Mouse (Mus musculus): Measurements from ENCODE around the gene Eif1ad. TPM values are rescaled to one million over a fixed set of nuclear protein-coding genes. Genes with fewer than 3 reads are reported as not detected.
A peak's percentile ranks its signal among the peaks of the same experiment; 100 is the strongest.

The Eif1ad gene
- total and polyA plus RNA-seq, 2 experiments from 2014 or later, result 37.5 to 37.9 TPM

DNA sequence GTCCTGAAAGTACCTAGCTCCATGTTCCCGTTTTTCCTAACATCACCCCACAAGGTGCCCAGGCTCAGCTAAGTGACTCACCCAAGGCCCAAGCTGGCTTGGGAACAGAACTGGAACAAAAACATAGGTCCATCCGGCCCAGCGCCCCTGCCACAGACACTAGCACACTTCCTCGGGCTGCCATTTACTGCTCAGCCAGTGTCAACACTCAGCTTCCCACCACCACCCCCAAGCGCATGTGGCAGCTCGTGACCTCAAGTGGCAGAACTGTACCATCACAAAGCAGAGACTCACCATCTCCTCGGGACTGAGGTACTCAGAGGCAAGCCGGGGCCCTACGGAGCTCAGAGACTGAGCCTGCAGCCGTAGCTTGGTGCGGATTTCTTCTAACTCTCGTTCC lies 16.8 kb downstream of the Eif1ad start:
- H3K9me3 ChIP-seq (replicated peaks; ENCODE audit: control insufficient read depth, low read length), result no peaks in the 10 kb centered on the region
- peaks cover 10% of the 10 kb centered on the region for H3K4me1 ChIP-seq (ENCODE audit: control insufficient read depth, insufficient read depth)
- H3K27me3 ChIP-seq (ENCODE audit: control insufficient read depth, insufficient read depth, low read length), result no peaks in the 10 kb centered on the region
- H3K36me3 ChIP-seq (replicated peaks; ENCODE audit: control insufficient read depth, insufficient read depth, low read length), result peaks cover 74% of the 10 kb centered on the region
- WGBS, result 90% methylated on average over 12 of the region's 12 CpGs
- DNase-seq (ENCODE audit: low spot score) (no peak), ATAC-seq (ENCODE audit: insufficient read depth, low read depth) (no peak)
- no peak overlapping the region for H3K4me3 ChIP-seq (ENCODE audit: low read depth, low read length)
- no peak for TF ChIP-seq CTCF (IDR thresholded peaks at IDR 0.05; ENCODE audit: low read depth)
- TF ChIP-seq EP300 (IDR thresholded peaks at IDR 0.05; ENCODE audit: low read depth), result no peak
- H3K4me2 ChIP-seq (ENCODE audit: low read depth, low read length), result no peak overlapping the region
- H3K9ac ChIP-seq (replicated peaks; ENCODE audit: low read depth, low read length), result no peak overlapping the region
- no peak overlapping the region for H3K27ac ChIP-seq (ENCODE audit: low read depth)

- Histone ChIP-seq H3K36me3 (replicated peaks; ENCODE audit: control insufficient read depth, insufficient read depth, low read length) (peaks cover 60% of the 10 kb centered on the region), H3K4me1 (ENCODE audit: control insufficient read depth, insufficient read depth) (peaks cover 19% of the 10 kb centered on the region), H3K27ac (ENCODE audit: low read depth) (no peak overlapping the region), H3K9me3 (replicated peaks; ENCODE audit: control insufficient read depth, low read length) (no peaks in the 10 kb centered on the region), H3K9ac (replicated peaks; ENCODE audit: low read depth, low read length) (no peak overlapping the region), H3K27me3 (ENCODE audit: control insufficient read depth, insufficient read depth, low read length) (no peaks in the 10 kb centered on the region), H3K4me3 (ENCODE audit: low read depth, low read length) (no peak overlapping the region), H3K4me2 (ENCODE audit: low read depth, low read length) (no peak overlapping the region)
- WGBS, result 89% methylated on average over 8 of the region's 8 CpGs
- DNase-seq (ENCODE audit: low spot score), result no peak
- ATAC-seq (ENCODE audit: insufficient read depth, low read depth), result no peak
- TF ChIP-seq CTCF (IDR thresholded peaks at IDR 0.05; ENCODE audit: low read depth) (no peak), EP300 (IDR thresholded peaks at IDR 0.05; ENCODE audit: low read depth) (no peak)
Measured at GRCm38 (mm10) chr19:5384715-5385114, 18.2 kb downstream of the Eif1ad start.

DNA sequence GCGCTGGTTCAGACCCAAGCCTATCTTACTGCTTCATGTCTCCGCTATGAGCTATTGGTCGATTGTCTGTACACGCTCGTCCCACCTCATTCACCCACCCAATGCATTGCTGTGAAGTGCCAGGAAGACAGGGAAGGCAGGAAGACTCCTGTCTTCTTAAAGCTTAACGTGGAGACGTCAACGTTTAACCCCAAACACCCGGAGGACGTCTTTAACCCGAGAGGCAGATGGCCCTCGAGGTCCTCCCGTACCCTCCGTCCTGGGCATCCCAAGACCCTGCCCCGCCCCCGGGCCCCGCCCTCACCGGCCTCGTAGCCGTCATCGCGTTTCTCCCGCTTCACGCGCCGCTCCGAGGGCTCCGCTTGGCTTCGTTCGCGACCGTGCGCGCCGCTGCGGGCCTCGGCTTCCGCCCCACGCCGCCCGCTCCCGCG lies 21.5 kb downstream of the Eif1ad start:
- peaks cover 27% of the 10 kb centered on the region for H3K36me3 ChIP-seq (replicated peaks; ENCODE audit: control insufficient read depth, insufficient read depth, low read length)
- no peak for DNase-seq (ENCODE audit: low spot score)

DNA sequence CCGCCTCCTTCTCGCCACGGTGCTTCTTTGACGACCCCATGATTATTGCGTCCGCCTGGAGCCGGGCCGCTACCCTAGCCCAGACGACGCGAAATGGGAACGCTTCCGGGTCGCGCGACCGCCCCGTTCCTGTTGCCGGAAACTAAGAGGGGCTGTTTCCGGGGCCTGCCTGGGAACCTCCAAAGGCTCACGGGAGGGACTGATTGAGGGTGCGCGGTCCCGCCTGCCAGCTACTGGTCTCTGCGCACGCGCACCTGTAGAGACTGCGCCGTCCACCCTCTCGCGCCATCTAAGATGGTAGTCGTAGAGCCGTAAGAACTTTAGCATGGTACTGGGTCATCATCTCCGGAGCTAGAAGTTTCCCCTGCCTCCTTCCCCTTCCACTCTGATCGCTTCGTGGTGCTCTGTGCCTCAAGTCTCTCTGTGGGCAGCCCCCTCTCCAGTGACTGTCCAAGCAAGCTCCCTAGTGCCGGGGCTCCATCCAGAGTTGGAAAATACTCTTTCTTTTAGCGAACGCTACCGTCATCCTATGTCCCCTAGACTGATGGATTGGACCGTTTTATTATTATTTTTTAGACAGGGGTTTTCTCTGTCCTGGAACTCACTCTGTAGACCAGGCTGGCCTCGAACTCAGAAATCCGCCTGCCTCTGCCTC lies 22.2 kb downstream of the Eif1ad start, which contains the start of gene Sart1:
Gene Sart1 (minus strand): TSS at position 116 of the 655 bp plus-strand sequence.
- TF ChIP-seq CTCF (IDR thresholded peaks at IDR 0.05; ENCODE audit: low read depth) (no peak), EP300 (IDR thresholded peaks at IDR 0.05; ENCODE audit: low read depth) (no peak; the same call in 1 of the 2 replicates)
- Histone ChIP-seq H3K36me3 (replicated peaks; ENCODE audit: control insufficient read depth, insufficient read depth, low read length) (peaks cover 20% of the 10 kb centered on the region), H3K9me3 (replicated peaks; ENCODE audit: control insufficient read depth, low read length) (no peaks in the 10 kb centered on the region), H3K4me2 (ENCODE audit: low read depth, low read length) (peak within 1 kb of the TSS; percentile 85), H3K4me3 (ENCODE audit: low read depth, low read length) (peak within 1 kb of the TSS; percentile 93), H3K27ac (ENCODE audit: low read depth) (peak within 1 kb of the TSS; percentile 88), H3K4me1 (ENCODE audit: control insufficient read depth, insufficient read depth) (peaks cover 25% of the 10 kb centered on the region), H3K9ac (replicated peaks; ENCODE audit: low read depth, low read length) (peak within 1 kb of the TSS; percentile 91), H3K27me3 (ENCODE audit: control insufficient read depth, insufficient read depth, low read length) (no peaks in the 10 kb centered on the region)
- 1% methylated on average over 41 of the region's 43 CpGs for WGBS
- peak; percentile 95 for ATAC-seq (ENCODE audit: insufficient read depth, low read depth)
- peak; percentile 99 for DNase-seq (ENCODE audit: low spot score)

More for the DNA sequence above, 21.5 kb downstream of the Eif1ad start:
- Histone ChIP-seq H3K4me2 (ENCODE audit: low read depth, low read length) (peak overlapping the region; percentile 85), H3K4me3 (ENCODE audit: low read depth, low read length) (peak overlapping the region; percentile 93), H3K9ac (replicated peaks; ENCODE audit: low read depth, low read length) (peak overlapping the region; percentile 91), H3K27me3 (ENCODE audit: control insufficient read depth, insufficient read depth, low read length) (no peaks in the 10 kb centered on the region), H3K9me3 (replicated peaks; ENCODE audit: control insufficient read depth, low read length) (no peaks in the 10 kb centered on the region), H3K4me1 (ENCODE audit: control insufficient read depth, insufficient read depth) (peaks cover 25% of the 10 kb centered on the region), H3K27ac (ENCODE audit: low read depth) (peak overlapping the region; percentile 88)
- under 1% methylated on average over 34 of the region's 43 CpGs for WGBS
- no peak for TF ChIP-seq CTCF (IDR thresholded peaks at IDR 0.05; ENCODE audit: low read depth)
- no peak for TF ChIP-seq EP300 (IDR thresholded peaks at IDR 0.05; ENCODE audit: low read depth)
- peak; percentile 37 for ATAC-seq (ENCODE audit: insufficient read depth, low read depth)

DNA sequence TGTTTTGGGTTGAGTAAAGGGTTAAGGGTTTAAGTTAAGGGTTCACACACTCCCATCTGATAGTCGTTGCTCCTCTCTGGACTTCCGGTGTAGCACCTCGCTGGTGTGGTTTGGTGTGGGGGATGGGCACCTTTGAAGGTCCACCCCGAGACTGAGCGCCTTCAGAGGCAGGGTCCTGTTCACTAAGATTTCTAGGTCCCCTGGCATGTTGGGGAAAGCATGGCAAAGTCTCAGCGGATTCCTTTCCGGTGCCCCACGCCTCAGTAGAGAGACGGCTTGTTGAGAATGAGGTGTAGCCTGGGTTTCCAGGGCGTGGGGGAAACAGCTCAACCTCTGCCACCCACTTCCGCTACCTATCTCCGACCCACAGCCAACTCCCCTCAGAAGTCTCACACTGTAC lies 23.1 kb downstream of the Eif1ad start:
- H3K27me3 ChIP-seq (ENCODE audit: control insufficient read depth, insufficient read depth, low read length), result no peaks in the 10 kb centered on the region
- peak overlapping the region; percentile 88 for H3K27ac ChIP-seq (ENCODE audit: low read depth)
- WGBS, result 20% methylated on average over 12 of the region's 12 CpGs
- H3K4me2 ChIP-seq (ENCODE audit: low read depth, low read length), result peak overlapping the region; percentile 85
- H3K4me3 ChIP-seq (ENCODE audit: low read depth, low read length), result peak overlapping the region; percentile 93
- TF ChIP-seq EP300 (IDR thresholded peaks at IDR 0.05; ENCODE audit: low read depth), result no peak
- TF ChIP-seq CTCF (IDR thresholded peaks at IDR 0.05; ENCODE audit: low read depth), result no peak
- H3K36me3 ChIP-seq (replicated peaks; ENCODE audit: control insufficient read depth, insufficient read depth, low read length), result peaks cover 11% of the 10 kb centered on the region
- ATAC-seq (ENCODE audit: insufficient read depth, low read depth) (no peak), DNase-seq (ENCODE audit: low spot score) (peak; percentile 30)
- H3K4me1 ChIP-seq (ENCODE audit: control insufficient read depth, insufficient read depth), result peaks cover 25% of the 10 kb centered on the region
- no peaks in the 10 kb centered on the region for H3K9me3 ChIP-seq (replicated peaks; ENCODE audit: control insufficient read depth, low read length)
- peak overlapping the region; percentile 91 for H3K9ac ChIP-seq (replicated peaks; ENCODE audit: low read depth, low read length)

Data from heart, postnatal 0 days (tissue).